Mouse (Mus musculus): ENCODE results near the gene Enox1. TPM values are rescaled to one million over a fixed set of nuclear protein-coding genes. Genes with fewer than 3 reads are reported as not detected.
A peak's percentile ranks its signal among the peaks of the same experiment; 100 is the strongest.

Gene Enox1
- total RNA-seq, 2 experiments from 2014 or later = 60.2 TPM

GRCm38 (mm10) chr14:77368411-77368810 is 211.8 kb downstream of the Enox1 start:
- no peak for DNase-seq (ENCODE audit: low spot score in 2 of 2)

- no peak for DNase-seq (ENCODE audit: low spot score in 2 of 2)
These were observed 212.5 kb downstream of the Enox1 start for GRCm38 (mm10) chr14:77369070-77369469.

GRCm38 (mm10) chr14:77370521-77370920 is 214.0 kb downstream of the Enox1 start:
- DNase-seq (ENCODE audit: low spot score in 2 of 2) = no peak

- DNase-seq (ENCODE audit: low spot score in 2 of 2) = no peak
These were observed 215.4 kb downstream of the Enox1 start for GRCm38 (mm10) chr14:77371977-77372376.

GRCm38 (mm10) chr14:77373119-77373518 is 216.6 kb downstream of the Enox1 start:
- DNase-seq (ENCODE audit: low spot score in 2 of 2) = no peak

- no peak for DNase-seq (ENCODE audit: low spot score in 2 of 2)
These were observed 218.5 kb downstream of the Enox1 start for GRCm38 (mm10) chr14:77375054-77375453.

- DNase-seq (ENCODE audit: low spot score in 2 of 2) = no peak
These were observed 219.1 kb downstream of the Enox1 start for GRCm38 (mm10) chr14:77375618-77376017.

GRCm38 (mm10) chr14:77376731-77377130 is 220.2 kb downstream of the Enox1 start:
- no peak for DNase-seq (ENCODE audit: low spot score in 2 of 2)

GRCm38 (mm10) chr14:77377439-77377838 is 220.9 kb downstream of the Enox1 start:
- DNase-seq (ENCODE audit: low spot score in 2 of 2) = no peak

- peak in 1 of 2 experiments; percentile 56 for DNase-seq (ENCODE audit: low spot score in 2 of 2)
These were observed 221.3 kb downstream of the Enox1 start for GRCm38 (mm10) chr14:77377873-77378272.

GRCm38 (mm10) chr14:77381532-77381931 is 225.0 kb downstream of the Enox1 start:
- no peak for DNase-seq (ENCODE audit: low spot score in 2 of 2)

GRCm38 (mm10) chr14:77385621-77386020 is 229.1 kb downstream of the Enox1 start:
- no peak for DNase-seq (ENCODE audit: low spot score in 2 of 2)

GRCm38 (mm10) chr14:77387877-77388276 is 231.3 kb downstream of the Enox1 start:
- no peak for DNase-seq (ENCODE audit: low spot score in 2 of 2)

- no peak for DNase-seq (ENCODE audit: low spot score in 2 of 2)
These were observed 232.7 kb downstream of the Enox1 start for GRCm38 (mm10) chr14:77389276-77389675.

- DNase-seq (ENCODE audit: low spot score in 2 of 2) = no peak
These were observed 235.9 kb downstream of the Enox1 start for GRCm38 (mm10) chr14:77392476-77392875.

GRCm38 (mm10) chr14:77406241-77407114 is 249.9 kb downstream of the Enox1 start:
- no peak for DNase-seq (ENCODE audit: low spot score in 2 of 2)

GRCm38 (mm10) chr14:77409271-77409940 is 252.8 kb downstream of the Enox1 start:
- DNase-seq (ENCODE audit: low spot score in 2 of 2) = peak; percentile 17 to 42

GRCm38 (mm10) chr14:77410354-77410753 is 253.8 kb downstream of the Enox1 start:
- no peak for DNase-seq (ENCODE audit: low spot score in 2 of 2)

GRCm38 (mm10) chr14:77413106-77413505 is 256.5 kb downstream of the Enox1 start:
- DNase-seq (ENCODE audit: low spot score in 2 of 2) = no peak

GRCm38 (mm10) chr14:77416358-77416757 is 259.8 kb downstream of the Enox1 start:
- DNase-seq (ENCODE audit: low spot score in 2 of 2) = no peak

- peak in 1 of 2 experiments; percentile 40 for DNase-seq (ENCODE audit: low spot score in 2 of 2)
These were observed 264.5 kb downstream of the Enox1 start for GRCm38 (mm10) chr14:77421031-77421430.

- DNase-seq (ENCODE audit: low spot score in 2 of 2) = no peak
These were observed 266.6 kb downstream of the Enox1 start for GRCm38 (mm10) chr14:77423194-77423593.
